Mouse (Mus musculus) bone marrow, adult 2 months (tissue): Measurements from ENCODE around the gene Ugt1a5.

Source experiments
- CTCF ChIP-seq: fragments of 200-500 bp; IDR thresholded peaks from 2 replicates; pipeline ENCODE4 v1.5.1; 2011; ENCODE audit warnings: low read length, control low read depth; ENCODE audit not compliant: control insufficient read depth, insufficient read depth
- POLR2A ChIP-seq: fragments of 200-500 bp; IDR thresholded peaks from 2 replicates; pipeline ENCODE4 v1.6.1; 2011; ENCODE audit warnings: low read depth, mild to moderate bottlenecking, control low read depth, low read length, borderline replicate concordance; ENCODE audit not compliant: control insufficient read depth

DNA sequence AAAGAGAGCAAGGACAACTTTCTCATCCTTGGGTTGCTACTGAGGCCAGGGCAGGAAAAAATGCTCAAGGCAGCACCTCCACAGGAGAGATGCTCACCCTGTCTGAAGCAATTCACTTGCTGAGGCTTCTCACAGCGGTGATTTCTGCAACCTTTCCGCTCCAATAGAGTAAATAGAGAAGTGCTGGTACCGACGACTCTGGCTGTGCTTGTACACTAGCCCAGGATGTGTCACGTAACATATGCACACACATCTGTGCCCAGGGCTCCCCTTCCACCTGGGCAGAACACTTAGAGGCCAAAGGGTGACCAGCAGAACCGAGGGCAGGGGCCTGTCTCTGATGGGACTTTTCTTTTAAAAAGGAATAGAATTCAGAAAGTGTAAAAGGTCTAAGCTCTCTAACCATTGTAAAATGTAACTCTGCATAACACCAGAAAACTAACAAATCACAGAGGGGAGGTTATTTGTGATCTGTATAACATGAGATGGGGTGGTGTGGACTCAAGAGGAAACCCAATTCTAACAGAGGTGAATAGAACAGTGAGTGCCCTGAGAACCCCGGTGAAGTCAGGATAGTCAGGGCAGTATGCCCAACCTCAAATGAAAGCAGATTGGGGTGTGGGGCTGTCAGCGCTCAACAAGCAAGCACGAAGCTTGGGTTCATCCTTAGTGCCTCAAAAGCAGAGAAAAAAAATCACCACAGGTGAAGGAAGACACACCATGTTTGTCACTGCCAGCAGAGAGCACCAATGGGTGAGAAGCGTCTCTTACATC lies 95.0 kb downstream of the Ugt1a5 start:
- TF ChIP-seq POLR2A (no peak), CTCF (no peak)
